Mouse (Mus musculus) cerebral cortex, adult 2 months (tissue): Measurements from ENCODE around the gene Adh7.

ENCODE experiments used
- WGBS: fragments of 180-500 bp; shearing (Covaris S2); methylation state at CpG from one replicate; pipeline ENCODE4 v1.1.7; 2018; 5-methylcytosine and 5-hydroxymethylcytosine counted together

Adh7 gene

GRCm38 (mm10) chr3:138217631-138218264 lies at the start of gene Adh7:
Adh7 (plus strand) TSS chr3:138217760.
- 79% methylated on average over 10 of the region's 10 CpGs for WGBS

GRCm38 (mm10) chr3:138173291-138173690 lies 44.3 kb upstream of the Adh7 start:
- 72% methylated on average over 10 of the region's 10 CpGs for WGBS

- WGBS: 94% methylated on average over 6 of the region's 6 CpGs
Observed at GRCm38 (mm10) chr3:138175551-138175950, 42.0 kb upstream of the Adh7 start.

GRCm38 (mm10) chr3:138182019-138182418 lies 35.5 kb upstream of the Adh7 start:
- 84% methylated on average over 2 of the region's 2 CpGs for WGBS

DNA sequence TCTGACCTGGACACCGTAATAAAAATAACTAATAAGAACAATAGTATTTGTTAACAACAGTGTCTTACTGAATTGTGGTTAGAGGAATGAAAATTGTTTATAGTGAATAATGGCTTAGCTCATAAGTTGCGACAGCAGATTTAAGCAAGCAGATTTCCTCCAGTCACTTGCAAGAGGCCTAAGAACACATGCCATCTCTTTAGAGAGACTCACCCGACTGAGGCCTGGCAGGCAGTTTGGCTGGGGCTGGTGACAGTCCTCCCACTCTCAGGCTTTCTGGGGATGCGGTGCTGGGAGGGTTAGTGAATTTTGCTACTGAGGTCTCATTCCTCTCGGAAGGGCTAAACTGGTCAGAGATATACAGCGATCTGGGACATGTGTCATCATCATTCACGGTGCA lies 34.2 kb upstream of the Adh7 start:
- 73% methylated on average over 7 of the region's 7 CpGs for WGBS

DNA sequence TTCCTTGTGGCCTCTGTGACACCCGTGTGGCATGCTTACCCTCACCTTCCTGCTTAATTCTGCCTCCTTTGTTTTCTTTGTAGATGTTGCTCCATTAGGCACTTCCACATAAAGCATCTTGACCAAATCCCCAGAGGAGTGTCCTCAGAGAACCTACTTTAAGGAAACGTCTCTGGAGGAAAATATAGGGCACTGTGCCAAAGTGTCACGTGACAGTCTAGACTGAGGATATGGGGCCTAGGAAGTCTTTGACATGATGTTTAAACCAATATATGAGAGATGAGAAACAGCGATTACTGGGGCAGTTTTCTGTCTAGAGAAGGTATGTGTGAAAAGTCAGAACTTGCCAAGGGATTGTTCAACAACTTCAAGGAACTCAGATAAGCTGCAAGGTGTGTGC lies 32.3 kb upstream of the Adh7 start:
- WGBS: 55% methylated on average over 4 of the region's 4 CpGs

GRCm38 (mm10) chr3:138185995-138186930 lies 31.3 kb upstream of the Adh7 start:
- 92% methylated on average over 26 of the region's 26 CpGs for WGBS

- 53% methylated on average over 7 of the region's 7 CpGs for WGBS
Observed at GRCm38 (mm10) chr3:138192260-138192659, 25.3 kb upstream of the Adh7 start.

- 86% methylated on average over 15 of the region's 15 CpGs for WGBS
Observed at GRCm38 (mm10) chr3:138193683-138194302, 23.8 kb upstream of the Adh7 start, which contains the start of gene 4930579F01Rik. 4930579F01Rik (minus strand) TSS chr3:138193825.

- 90% methylated on average over 14 of the region's 14 CpGs for WGBS
Observed at GRCm38 (mm10) chr3:138197093-138197492, 20.5 kb upstream of the Adh7 start.

- WGBS: 39% methylated on average over 9 of the region's 9 CpGs
Observed at GRCm38 (mm10) chr3:138197556-138197955, 20.0 kb upstream of the Adh7 start.

- 21% methylated on average over 20 of the region's 20 CpGs for WGBS
Observed at GRCm38 (mm10) chr3:138197973-138198721, 19.4 kb upstream of the Adh7 start.

- 81% methylated on average over 7 of the region's 7 CpGs for WGBS
Observed at GRCm38 (mm10) chr3:138198722-138199068, 18.9 kb upstream of the Adh7 start.

GRCm38 (mm10) chr3:138208821-138209220 lies 8.7 kb upstream of the Adh7 start:
- WGBS: 95% methylated on average over 3 of the region's 3 CpGs

GRCm38 (mm10) chr3:138210432-138211075 lies 7.0 kb upstream of the Adh7 start:
- 88% methylated on average over 5 of the region's 5 CpGs for WGBS

GRCm38 (mm10) chr3:138212431-138212951 lies 5.1 kb upstream of the Adh7 start:
- WGBS: 88% methylated on average over 4 of the region's 4 CpGs

- WGBS: 55% methylated on average over 11 of the region's 11 CpGs
Observed at GRCm38 (mm10) chr3:138215395-138215989, 2.1 kb upstream of the Adh7 start.

GRCm38 (mm10) chr3:138216091-138216490 lies 1.5 kb upstream of the Adh7 start:
- WGBS: 74% methylated on average over 8 of the region's 8 CpGs

GRCm38 (mm10) chr3:138221116-138221515 lies 3.6 kb downstream of the Adh7 start:
- 88% methylated on average over 11 of the region's 11 CpGs for WGBS

DNA sequence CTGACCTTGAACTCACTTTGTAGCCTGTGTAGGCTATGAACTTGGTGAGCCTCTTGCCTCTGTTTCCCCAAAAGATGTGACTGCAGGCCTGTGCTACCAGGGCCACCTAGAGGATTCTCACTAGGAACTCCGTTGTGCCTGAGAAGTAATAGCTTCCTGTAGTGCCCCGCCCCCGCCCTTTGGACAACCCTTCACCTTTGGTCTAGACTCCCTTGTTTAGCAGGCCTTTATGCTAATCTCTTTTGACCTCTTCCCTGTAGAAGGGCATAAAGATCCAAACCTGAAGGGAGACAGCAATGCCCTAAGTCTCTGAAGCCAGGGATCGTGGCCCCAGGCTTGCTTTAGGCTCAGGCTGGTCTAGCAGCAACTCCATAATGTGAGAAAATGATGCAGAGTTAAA lies 5.0 kb downstream of the Adh7 start:
- WGBS: 78% methylated on average over 4 of the region's 4 CpGs

DNA sequence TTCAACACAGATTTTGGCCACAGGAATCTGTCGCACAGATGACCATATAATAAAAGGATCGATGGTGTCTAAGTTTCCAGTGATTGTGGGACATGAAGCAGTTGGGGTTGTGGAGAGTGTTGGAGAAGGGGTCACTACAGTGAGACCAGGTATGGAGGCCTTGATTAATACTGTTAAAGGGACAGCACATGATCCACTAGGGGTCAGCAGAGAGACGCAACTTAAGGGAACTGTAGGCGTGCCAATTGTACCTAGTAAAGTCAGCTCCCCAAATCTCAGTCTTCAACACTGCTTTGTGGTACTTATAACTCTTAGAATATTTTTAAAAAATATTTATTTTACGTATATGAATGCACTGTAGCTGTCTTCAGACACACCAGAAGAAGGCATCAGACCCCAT lies 5.4 kb downstream of the Adh7 start:
- WGBS: 72% methylated on average over 5 of the region's 5 CpGs
